Mouse (Mus musculus): ENCODE results near the gene Paqr8. TPM values are rescaled to one million over a fixed set of nuclear protein-coding genes. Genes with fewer than 3 reads are reported as not detected.
"Not testable (repeated sequence)": the region's sequence is repeated elsewhere in the genome, so short reads cannot be mapped to it uniquely, and the experiment has no call there.

Paqr8 gene
- polyA plus RNA-seq, 1 experiment from 2014 or later: 5.0 TPM

GRCm38 (mm10) chr1:20914769-20915168, 24.4 kb downstream of the Paqr8 start:
- no peak for ATAC-seq (ENCODE audit: borderline replicate concordance, extremely low read depth, low FRiP score, low TSS enrichment)
- Histone ChIP-seq H3K27ac (no peak overlapping the region), H3K9ac (no peak overlapping the region), H3K4me1 (no peaks in the 10 kb centered on the region), H3K9me3 (no peaks in the 10 kb centered on the region), H3K27me3 (no peaks in the 10 kb centered on the region), H3K4me2 (no peak overlapping the region), H3K36me3 (no peaks in the 10 kb centered on the region), H3K4me3 (no peak overlapping the region)
- WGBS: 92% methylated on average over 3 of the region's 3 CpGs

DNA sequence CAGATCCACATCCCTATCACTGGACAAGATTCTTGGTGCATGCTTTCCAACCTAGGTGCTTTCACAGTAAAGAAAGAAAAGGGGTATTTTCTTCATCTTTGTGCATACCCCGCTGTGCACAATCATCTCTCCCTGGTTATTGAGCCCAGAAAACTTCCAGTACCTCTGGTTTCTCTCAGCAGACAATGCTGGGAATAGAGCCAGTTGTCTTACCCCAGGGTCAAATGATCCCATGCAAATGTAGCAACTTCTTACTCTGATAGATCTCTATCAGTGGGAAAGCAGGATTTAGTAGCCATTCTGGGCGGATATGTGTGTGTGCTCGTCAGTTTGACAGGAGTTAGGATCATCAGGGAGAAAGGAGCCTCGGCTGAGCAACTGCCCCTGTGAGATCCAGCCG, 25.2 kb downstream of the Paqr8 start:
- H3K4me2 ChIP-seq: no peak overlapping the region
- no peak overlapping the region for H3K9ac ChIP-seq
- no peak for ATAC-seq (ENCODE audit: borderline replicate concordance, extremely low read depth, low FRiP score, low TSS enrichment)
- H3K9me3 ChIP-seq: no peaks in the 10 kb centered on the region
- 66% methylated on average over 5 of the region's 5 CpGs for WGBS
- no peaks in the 10 kb centered on the region for H3K27me3 ChIP-seq
- H3K36me3 ChIP-seq: no peaks in the 10 kb centered on the region
- no peak overlapping the region for H3K4me3 ChIP-seq
- H3K4me1 ChIP-seq: no peaks in the 10 kb centered on the region
- no peak overlapping the region for H3K27ac ChIP-seq

- no peak overlapping the region for H3K4me3 ChIP-seq
- H3K27me3 ChIP-seq: no peaks in the 10 kb centered on the region
- WGBS: 61% methylated on average over 6 of the region's 6 CpGs
Observed at GRCm38 (mm10) chr1:20917496-20918050, 27.2 kb downstream of the Paqr8 start.

GRCm38 (mm10) chr1:20919728-20920127, 29.3 kb downstream of the Paqr8 start:
- Histone ChIP-seq H3K36me3 (no peaks in the 10 kb centered on the region), H3K4me1 (peaks cover 15% of the 10 kb centered on the region; the same call in 1 of the 2 replicates), H3K27ac (no peak overlapping the region), H3K9ac (no peak overlapping the region), H3K9me3 (no peaks in the 10 kb centered on the region), H3K4me2 (no peak overlapping the region), H3K27me3 (no peaks in the 10 kb centered on the region), H3K4me3 (no peak overlapping the region)
- WGBS: 93% methylated on average over 2 of the region's 2 CpGs
- no peak for ATAC-seq (ENCODE audit: borderline replicate concordance, extremely low read depth, low FRiP score, low TSS enrichment)

More at GRCm38 (mm10) chr1:20917496-20918050, 27.2 kb downstream of the Paqr8 start:
- ATAC-seq (ENCODE audit: borderline replicate concordance, extremely low read depth, low FRiP score, low TSS enrichment): no peak
- H3K27ac ChIP-seq: no peak overlapping the region
- no peaks in the 10 kb centered on the region for H3K9me3 ChIP-seq
- H3K9ac ChIP-seq: no peak overlapping the region
- no peaks in the 10 kb centered on the region for H3K36me3 ChIP-seq
- 0 out of 2 replicates have a peak, but pooled peaks cover under 1% of the 10 kb centered on the region for H3K4me1 ChIP-seq
- no peak overlapping the region for H3K4me2 ChIP-seq

- 70% methylated on average over 10 of the region's 10 CpGs for WGBS
- H3K27ac ChIP-seq: no peak overlapping the region
Observed at GRCm38 (mm10) chr1:20921081-20921528, 30.7 kb downstream of the Paqr8 start.

DNA sequence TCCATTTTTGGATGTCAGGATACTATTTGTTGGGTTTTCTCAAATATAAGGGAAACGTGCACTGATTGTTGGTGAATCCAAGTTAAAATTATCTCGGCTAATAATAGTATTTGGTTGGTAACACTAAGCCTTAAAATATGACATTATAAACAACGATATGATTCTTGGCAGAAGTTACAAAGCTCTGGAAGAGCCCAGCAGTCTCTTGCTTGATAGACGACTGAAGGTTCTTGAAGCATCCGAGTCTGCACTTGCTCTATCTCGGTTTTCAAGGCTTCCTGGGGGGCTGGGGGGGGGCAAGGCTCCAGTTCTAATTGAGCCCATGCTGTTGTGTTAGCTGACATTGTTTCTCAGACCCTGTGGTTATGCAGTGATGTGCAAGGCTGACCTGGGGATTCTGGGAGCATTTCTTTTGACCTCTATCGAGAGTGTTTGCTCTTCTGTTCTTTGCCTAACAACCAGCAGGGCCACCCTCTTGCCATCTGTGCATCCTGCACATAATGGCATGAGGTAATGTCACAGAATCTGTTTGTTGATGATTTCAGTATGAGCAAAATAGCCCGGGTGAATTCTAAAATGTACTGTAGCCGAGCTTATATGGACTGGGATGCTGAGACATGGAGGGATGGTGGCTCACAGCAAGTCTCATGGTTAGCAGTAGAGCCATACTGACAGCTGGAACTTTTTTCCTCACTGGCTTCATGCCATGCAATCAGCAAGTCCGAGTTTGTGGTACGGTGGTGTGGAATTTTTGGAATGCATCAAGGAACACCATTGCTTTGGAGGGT, 32.4 kb downstream of the Paqr8 start:
- Histone ChIP-seq H3K9me3 (no peaks in the 10 kb centered on the region), H3K27ac (peak overlapping the region; percentile 66), H3K4me1 (peaks cover 15% of the 10 kb centered on the region; the same call in 1 of the 2 replicates), H3K9ac (no peak overlapping the region), H3K4me3 (no peak overlapping the region), H3K27me3 (no peaks in the 10 kb centered on the region), H3K4me2 (peak overlapping the region; percentile 39), H3K36me3 (no peaks in the 10 kb centered on the region)
- 21% methylated on average over 11 of the region's 11 CpGs for WGBS
- peak; percentile 78 for ATAC-seq (ENCODE audit: borderline replicate concordance, extremely low read depth, low FRiP score, low TSS enrichment)

More at GRCm38 (mm10) chr1:20921081-20921528, 30.7 kb downstream of the Paqr8 start:
- H3K36me3 ChIP-seq: no peaks in the 10 kb centered on the region
- H3K4me3 ChIP-seq: no peak overlapping the region
- H3K4me2 ChIP-seq: no peak overlapping the region
- no peak overlapping the region for H3K9ac ChIP-seq
- H3K4me1 ChIP-seq: peaks cover 15% of the 10 kb centered on the region; the same call in 1 of the 2 replicates
- no peaks in the 10 kb centered on the region for H3K27me3 ChIP-seq
- no peak for ATAC-seq (ENCODE audit: borderline replicate concordance, extremely low read depth, low FRiP score, low TSS enrichment)
- no peaks in the 10 kb centered on the region for H3K9me3 ChIP-seq

GRCm38 (mm10) chr1:20925324-20925723, 34.9 kb downstream of the Paqr8 start:
- not testable (repeated sequence) for H3K4me3 ChIP-seq; H3K9me3 ChIP-seq; H3K9ac ChIP-seq; H3K27ac ChIP-seq; H3K4me2 ChIP-seq; H3K27me3 ChIP-seq; ATAC-seq (ENCODE audit: borderline replicate concordance, extremely low read depth, low FRiP score, low TSS enrichment); H3K36me3 ChIP-seq
- WGBS: 67% methylated on average over 7 of the region's 7 CpGs
- H3K4me1 ChIP-seq: peaks cover 15% of the 10 kb centered on the region; the same call in 1 of the 2 replicates

GRCm38 (mm10) chr1:20925926-20926325, 35.5 kb downstream of the Paqr8 start:
- no peak overlapping the region for H3K4me3 ChIP-seq
- H3K9ac ChIP-seq: no peak overlapping the region
- 78% methylated on average over 4 of the region's 4 CpGs for WGBS
- no peaks in the 10 kb centered on the region for H3K27me3 ChIP-seq
- ATAC-seq (ENCODE audit: borderline replicate concordance, extremely low read depth, low FRiP score, low TSS enrichment): no peak
- no peaks in the 10 kb centered on the region for H3K9me3 ChIP-seq
- peaks cover 15% of the 10 kb centered on the region; the same call in 1 of the 2 replicates for H3K4me1 ChIP-seq
- H3K4me2 ChIP-seq: no peak overlapping the region
- no peaks in the 10 kb centered on the region for H3K36me3 ChIP-seq
- H3K27ac ChIP-seq: no peak overlapping the region

DNA sequence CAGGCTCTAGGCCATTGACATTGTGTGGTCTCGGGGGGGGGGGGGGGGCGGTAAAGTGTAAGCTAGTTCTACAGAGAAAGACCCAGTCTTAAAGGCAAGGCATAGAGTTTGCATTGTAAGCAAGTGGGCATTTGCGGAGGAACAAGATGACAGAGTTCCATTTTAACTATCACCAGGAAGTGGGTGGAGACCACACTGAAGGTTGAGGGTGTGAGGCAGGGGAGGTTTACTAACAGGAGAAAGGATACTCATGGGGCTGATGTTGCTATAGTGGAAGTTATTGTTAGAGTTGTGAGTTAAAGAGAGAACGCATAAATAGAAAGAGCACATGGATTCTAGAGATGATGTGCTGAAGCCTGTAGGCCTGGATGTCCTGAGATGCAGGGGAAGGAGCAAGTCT, 36.0 kb downstream of the Paqr8 start:
- Histone ChIP-seq H3K9ac (no peak overlapping the region), H3K27ac (no peak overlapping the region), H3K36me3 (no peaks in the 10 kb centered on the region), H3K4me2 (no peak overlapping the region), H3K27me3 (no peaks in the 10 kb centered on the region), H3K9me3 (no peaks in the 10 kb centered on the region), H3K4me3 (no peak overlapping the region), H3K4me1 (peaks cover 15% of the 10 kb centered on the region; the same call in 1 of the 2 replicates)
- 80% methylated on average over 4 of the region's 4 CpGs for WGBS
- no peak for ATAC-seq (ENCODE audit: borderline replicate concordance, extremely low read depth, low FRiP score, low TSS enrichment)

GRCm38 (mm10) chr1:20928487-20928886, 38.1 kb downstream of the Paqr8 start:
- Histone ChIP-seq H3K4me2 (no peak overlapping the region), H3K27ac (no peak overlapping the region), H3K4me3 (no peak overlapping the region), H3K4me1 (peaks cover 5% of the 10 kb centered on the region; the same call in 1 of the 2 replicates), H3K27me3 (no peaks in the 10 kb centered on the region), H3K9ac (no peak overlapping the region), H3K9me3 (no peaks in the 10 kb centered on the region), H3K36me3 (no peaks in the 10 kb centered on the region)
- ATAC-seq (ENCODE audit: borderline replicate concordance, extremely low read depth, low FRiP score, low TSS enrichment): no peak
- WGBS: 72% methylated on average over 4 of the region's 4 CpGs

DNA sequence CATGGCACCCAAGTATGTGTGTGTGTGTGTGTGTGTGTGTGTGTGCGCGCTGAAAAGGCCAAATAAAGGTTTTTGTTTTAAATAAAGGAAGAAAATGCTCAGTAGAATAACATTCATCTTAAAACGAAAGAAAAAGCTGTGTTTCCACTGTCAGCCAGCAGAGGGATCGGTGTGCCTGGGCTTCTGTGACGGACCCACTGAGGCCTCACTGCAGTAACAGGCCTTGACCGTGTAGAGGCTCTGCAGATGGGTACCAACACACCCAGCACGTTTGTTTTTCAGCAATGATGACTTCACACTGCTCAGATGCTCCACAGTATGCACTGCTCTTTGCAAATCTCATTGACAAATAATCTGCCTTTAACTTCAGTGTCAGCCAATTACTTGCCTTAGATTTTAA, 43.1 kb downstream of the Paqr8 start:
- no peaks in the 10 kb centered on the region for H3K27me3 ChIP-seq
- 24% methylated on average over 7 of the region's 7 CpGs for WGBS
- H3K36me3 ChIP-seq: no peaks in the 10 kb centered on the region
- no peak overlapping the region for H3K4me2 ChIP-seq
- H3K9me3 ChIP-seq: no peaks in the 10 kb centered on the region
- no peak overlapping the region for H3K27ac ChIP-seq
- no peaks in the 10 kb centered on the region for H3K4me1 ChIP-seq
- peak; percentile 74; the same call in 1 of the 2 replicates for ATAC-seq (ENCODE audit: borderline replicate concordance, extremely low read depth, low FRiP score, low TSS enrichment)
- no peak overlapping the region for H3K9ac ChIP-seq
- no peak overlapping the region for H3K4me3 ChIP-seq

DNA sequence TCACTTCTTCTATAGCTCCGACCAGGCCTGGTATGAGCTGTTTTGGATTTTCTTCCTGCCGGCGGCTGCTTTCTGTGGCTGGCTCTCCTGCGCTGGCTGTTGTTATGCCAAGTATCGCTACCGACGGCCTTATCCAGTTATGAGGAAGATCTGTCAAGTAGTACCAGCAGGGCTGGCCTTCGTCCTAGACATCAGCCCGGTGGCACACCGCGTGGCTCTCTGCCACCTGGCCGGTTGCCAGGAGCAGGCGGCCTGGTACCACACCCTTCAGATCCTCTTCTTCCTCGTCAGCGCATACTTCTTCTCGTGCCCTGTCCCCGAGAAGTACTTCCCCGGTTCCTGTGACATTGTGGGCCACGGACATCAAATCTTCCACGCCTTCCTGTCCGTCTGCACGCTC, 44.7 kb downstream of the Paqr8 start:
- Histone ChIP-seq H3K27me3 (no peaks in the 10 kb centered on the region), H3K4me2 (no peak overlapping the region), H3K27ac (no peak overlapping the region), H3K4me3 (no peak overlapping the region), H3K4me1 (no peaks in the 10 kb centered on the region), H3K9ac (no peak overlapping the region), H3K9me3 (no peaks in the 10 kb centered on the region), H3K36me3 (no peaks in the 10 kb centered on the region)
- no peak for ATAC-seq (ENCODE audit: borderline replicate concordance, extremely low read depth, low FRiP score, low TSS enrichment)
- 80% methylated on average over 22 of the region's 22 CpGs for WGBS

Data from lung, embryonic 15.5 days (tissue).